Mouse (Mus musculus): ENCODE data around the gene Samd5. TPM values are rescaled to one million over a fixed set of nuclear protein-coding genes. Genes with fewer than 3 reads are reported as not detected.
A peak's percentile ranks its signal among the peaks of the same experiment; 100 is the strongest.

The Samd5 gene
- total RNA-seq, 2 experiments from 2014 or later = 11.8 to 17.0 TPM

DNA sequence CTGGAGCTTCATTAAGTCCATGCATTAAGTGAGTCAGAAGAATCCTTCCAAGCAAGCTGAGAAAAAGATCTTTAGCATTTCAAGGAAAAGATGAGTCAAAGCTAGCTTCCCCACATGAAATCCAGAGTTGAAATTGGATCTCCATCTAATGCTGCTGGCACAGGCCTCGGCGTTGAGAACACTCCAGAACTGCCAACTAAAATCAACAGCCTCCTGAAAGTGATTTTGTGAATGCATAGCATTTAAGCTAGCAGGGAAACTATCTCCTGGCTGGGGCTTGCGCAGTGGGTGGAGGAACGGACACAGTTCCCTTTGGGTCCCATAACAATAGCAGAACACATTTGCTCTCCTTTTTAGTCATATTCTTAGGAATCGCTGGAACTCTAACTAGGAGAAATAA is 88.7 kb downstream of the Samd5 start:
- no peak for DNase-seq (ENCODE audit: extremely low spot score in 1 of 2, low spot score in 1 of 2)

DNA sequence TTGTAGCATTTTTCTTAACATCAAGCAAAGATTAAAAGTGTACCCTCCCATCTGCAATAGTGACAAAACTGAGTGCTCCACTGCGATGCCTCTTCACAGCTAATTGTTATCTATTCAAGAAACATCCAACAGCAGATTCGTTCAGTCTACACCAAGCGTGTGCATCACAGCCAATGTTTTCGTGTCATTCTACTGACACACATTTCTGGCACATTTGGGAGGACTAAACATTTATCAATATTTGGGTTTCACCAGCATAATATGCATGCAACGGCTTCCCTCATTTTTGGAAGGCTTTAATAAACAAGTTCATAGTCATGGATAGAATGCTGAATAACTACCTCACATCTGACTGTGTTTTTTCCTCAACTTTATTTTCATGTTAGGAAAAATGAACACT is 95.6 kb downstream of the Samd5 start:
- DNase-seq (ENCODE audit: extremely low spot score in 1 of 2, low spot score in 1 of 2) = no peak

DNA sequence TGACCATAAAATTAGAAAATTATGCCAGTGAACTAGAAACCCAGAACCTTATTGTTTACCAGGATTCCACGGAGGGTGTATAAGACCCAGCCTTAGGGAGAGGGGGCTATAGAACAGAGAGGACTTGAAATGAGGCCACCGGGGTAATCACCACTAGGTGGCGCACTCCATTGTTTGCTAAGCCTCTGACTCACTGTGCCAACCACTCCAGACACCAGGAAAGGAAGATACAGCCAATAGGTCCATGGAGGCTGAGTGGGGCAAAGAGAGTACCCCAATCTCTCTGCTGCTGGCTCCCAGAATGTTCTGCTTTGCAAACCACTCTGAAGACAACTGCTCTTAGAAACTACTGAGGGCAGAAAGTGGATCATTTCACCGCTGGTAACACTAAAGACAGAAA is 99.4 kb downstream of the Samd5 start:
- DNase-seq (ENCODE audit: extremely low spot score in 1 of 2, low spot score in 1 of 2) = peak; percentile 26 to 67

GRCm38 (mm10) chr10:9574135-9574534 is 100.9 kb downstream of the Samd5 start:
- DNase-seq (ENCODE audit: extremely low spot score in 1 of 2, low spot score in 1 of 2) = no peak

Other genes with a start within 250 kb of the Samd5 start
- 100 to 1,000 TPM in 1 of 2 experiments, 10 to 100 TPM in 1; 99.0 to 114 TPM for gene Stxbp5, start 225.9 kb upstream of the Samd5 start, total RNA-seq (2021)

All from layer of hippocampus, postnatal 25 days (tissue).